Mouse (Mus musculus): ENCODE results near the gene Azin2. TPM values are rescaled to one million over a fixed set of nuclear protein-coding genes. Genes with fewer than 3 reads are reported as not detected.

The Azin2 gene
- polyA plus RNA-seq, 1 experiment from 2014 or later: 20.1 TPM

GRCm38 (mm10) chr4:128889752-128890630 lies 72.3 kb downstream of the Azin2 start:
- 91% methylated on average over 12 of the region's 12 CpGs for WGBS
- Histone ChIP-seq H3K9ac (no peak overlapping the region), H3K4me3 (replicated peaks; ENCODE audit: low read length) (no peak overlapping the region), H3K4me2 (replicated peaks) (no peak overlapping the region), H3K27me3 (ENCODE audit: control insufficient read depth, insufficient read depth, low read length) (no peaks in the 10 kb centered on the region), H3K36me3 (replicated peaks; ENCODE audit: control insufficient read depth, insufficient read depth) (0 out of 2 replicates have a peak, but pooled peaks cover 3% of the 10 kb centered on the region), H3K4me1 (replicated peaks; ENCODE audit: control insufficient read depth, insufficient read depth, low read length) (peaks cover 36% of the 10 kb centered on the region), H3K9me3 (ENCODE audit: control insufficient read depth, low read length) (no peaks in the 10 kb centered on the region), H3K27ac (no peak overlapping the region)
- DNase-seq (ENCODE audit: low spot score) (no peak), ATAC-seq (ENCODE audit: low FRiP score) (no peak)

DNA sequence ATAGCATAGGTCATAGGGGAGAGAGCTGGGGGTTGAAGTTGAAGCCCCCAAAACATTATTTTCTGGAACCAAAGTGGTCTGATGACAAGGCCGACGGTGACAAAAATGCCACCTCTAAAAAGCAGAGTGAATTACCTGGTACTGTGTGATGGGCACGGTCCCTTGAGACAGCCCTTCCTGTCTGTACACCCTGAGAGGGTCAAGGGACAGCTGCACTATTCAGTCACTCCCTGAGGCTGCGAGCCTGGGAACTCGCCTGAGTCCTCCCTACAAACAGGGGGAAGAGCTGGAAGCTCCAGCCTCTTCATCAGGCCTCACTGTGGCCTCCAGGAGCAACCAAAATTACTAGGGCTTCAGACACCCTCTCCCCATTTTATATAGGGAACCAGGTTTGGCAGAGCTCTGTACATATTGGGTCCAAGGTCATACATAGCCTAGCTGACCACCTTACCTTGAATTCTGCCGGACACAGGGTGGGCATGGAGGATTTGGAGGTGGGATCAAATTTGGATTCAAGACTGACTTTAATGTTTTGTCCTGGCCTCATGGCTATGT lies 73.7 kb downstream of the Azin2 start:
- DNase-seq (ENCODE audit: low spot score) (no peak), ATAC-seq (ENCODE audit: low FRiP score) (no peak)
- Histone ChIP-seq H3K4me1 (replicated peaks; ENCODE audit: control insufficient read depth, insufficient read depth, low read length) (peaks cover 40% of the 10 kb centered on the region), H3K27me3 (ENCODE audit: control insufficient read depth, insufficient read depth, low read length) (no peaks in the 10 kb centered on the region), H3K27ac (no peak overlapping the region), H3K4me2 (replicated peaks) (0 out of 2 replicates have a peak overlapping the region, but pooled peaks have one; percentile 25), H3K9ac (no peak overlapping the region), H3K4me3 (replicated peaks; ENCODE audit: low read length) (no peak overlapping the region), H3K36me3 (replicated peaks; ENCODE audit: control insufficient read depth, insufficient read depth) (0 out of 2 replicates have a peak, but pooled peaks cover 3% of the 10 kb centered on the region), H3K9me3 (ENCODE audit: control insufficient read depth, low read length) (no peaks in the 10 kb centered on the region)
- 89% methylated on average over 6 of the region's 6 CpGs for WGBS

DNA sequence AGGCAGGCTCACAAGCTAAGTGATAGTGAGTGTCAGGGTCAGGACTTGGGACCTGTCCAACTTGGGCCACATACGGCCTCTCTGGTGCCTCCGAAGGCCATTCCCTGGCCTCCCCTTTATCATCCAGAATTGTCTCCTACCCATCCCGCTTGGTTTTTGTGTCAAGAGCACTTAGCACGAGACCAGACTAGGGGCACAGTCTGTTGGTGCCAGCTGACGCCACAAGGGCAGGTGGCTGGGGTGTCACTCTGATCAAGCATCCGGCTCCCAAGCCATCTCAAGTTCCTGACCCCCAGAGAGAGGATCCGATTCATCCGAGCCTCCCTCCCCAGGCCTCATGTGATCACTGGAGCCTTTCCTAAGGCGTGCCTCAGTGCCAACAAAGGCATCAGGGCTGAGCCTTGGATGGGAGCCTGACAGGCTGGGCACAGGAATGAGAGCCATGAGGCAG lies 74.6 kb downstream of the Azin2 start:
- Histone ChIP-seq H3K4me2 (replicated peaks) (peak overlapping the region; percentile 25; the same call in 1 of the 2 replicates), H3K4me1 (replicated peaks; ENCODE audit: control insufficient read depth, insufficient read depth, low read length) (peaks cover 40% of the 10 kb centered on the region), H3K27me3 (ENCODE audit: control insufficient read depth, insufficient read depth, low read length) (no peaks in the 10 kb centered on the region), H3K4me3 (replicated peaks; ENCODE audit: low read length) (no peak overlapping the region), H3K9me3 (ENCODE audit: control insufficient read depth, low read length) (no peaks in the 10 kb centered on the region), H3K36me3 (replicated peaks; ENCODE audit: control insufficient read depth, insufficient read depth) (0 out of 2 replicates have a peak, but pooled peaks cover 3% of the 10 kb centered on the region), H3K27ac (peak overlapping the region; percentile 21; the same call in 1 of the 2 replicates), H3K9ac (0 out of 2 replicates have a peak overlapping the region, but pooled peaks have one; percentile 14)
- DNase-seq (ENCODE audit: low spot score): no peak
- no peak for ATAC-seq (ENCODE audit: low FRiP score)
- WGBS: 23% methylated on average over 9 of the region's 9 CpGs

DNA sequence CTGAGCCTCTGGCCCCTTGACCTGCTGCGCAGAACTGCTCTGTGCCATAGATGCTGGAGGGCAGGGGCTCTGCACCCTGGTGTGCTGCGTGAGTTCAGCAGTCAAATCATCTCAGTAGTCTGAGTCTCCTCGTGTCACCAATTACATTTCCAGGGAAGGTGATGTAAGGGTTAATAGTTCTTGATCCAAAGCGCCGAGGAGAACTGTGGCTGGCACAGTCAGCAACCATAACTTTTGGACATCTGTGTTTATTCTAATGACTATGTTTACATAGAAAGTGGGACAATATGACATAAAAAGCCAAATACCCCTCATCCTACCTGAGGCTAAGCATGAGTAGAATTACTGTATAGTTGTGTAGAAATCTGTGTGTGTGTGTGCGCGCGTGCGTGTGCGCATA lies 75.2 kb downstream of the Azin2 start:
- Histone ChIP-seq H3K9ac (no peak overlapping the region; the same call in 1 of the 2 replicates), H3K27me3 (ENCODE audit: control insufficient read depth, insufficient read depth, low read length) (no peaks in the 10 kb centered on the region), H3K4me1 (replicated peaks; ENCODE audit: control insufficient read depth, insufficient read depth, low read length) (peaks cover 40% of the 10 kb centered on the region), H3K4me2 (replicated peaks) (peak overlapping the region; percentile 25), H3K36me3 (replicated peaks; ENCODE audit: control insufficient read depth, insufficient read depth) (0 out of 2 replicates have a peak, but pooled peaks cover 3% of the 10 kb centered on the region), H3K27ac (peak overlapping the region; percentile 21; the same call in 1 of the 2 replicates), H3K9me3 (ENCODE audit: control insufficient read depth, low read length) (no peaks in the 10 kb centered on the region), H3K4me3 (replicated peaks; ENCODE audit: low read length) (no peak overlapping the region)
- ATAC-seq (ENCODE audit: low FRiP score) (no peak), DNase-seq (ENCODE audit: low spot score) (no peak)
- WGBS: 61% methylated on average over 10 of the region's 10 CpGs

GRCm38 (mm10) chr4:128886571-128886970 lies 75.7 kb downstream of the Azin2 start:
- Histone ChIP-seq H3K9ac (no peak overlapping the region; the same call in 1 of the 2 replicates), H3K4me1 (replicated peaks; ENCODE audit: control insufficient read depth, insufficient read depth, low read length) (peaks cover 40% of the 10 kb centered on the region), H3K9me3 (ENCODE audit: control insufficient read depth, low read length) (no peaks in the 10 kb centered on the region), H3K4me3 (replicated peaks; ENCODE audit: low read length) (no peak overlapping the region), H3K27me3 (ENCODE audit: control insufficient read depth, insufficient read depth, low read length) (no peaks in the 10 kb centered on the region), H3K36me3 (replicated peaks; ENCODE audit: control insufficient read depth, insufficient read depth) (0 out of 2 replicates have a peak, but pooled peaks cover 3% of the 10 kb centered on the region), H3K4me2 (replicated peaks) (peak overlapping the region; percentile 25), H3K27ac (0 out of 2 replicates have a peak overlapping the region, but pooled peaks have one; percentile 21)
- DNase-seq (ENCODE audit: low spot score): no peak
- WGBS: 31% methylated on average over 5 of the region's 5 CpGs
- ATAC-seq (ENCODE audit: low FRiP score): no peak

- no peak for DNase-seq (ENCODE audit: low spot score)
- Histone ChIP-seq H3K4me2 (replicated peaks) (peak overlapping the region; percentile 88), H3K27me3 (ENCODE audit: control insufficient read depth, insufficient read depth, low read length) (no peaks in the 10 kb centered on the region), H3K27ac (no peak overlapping the region), H3K4me3 (replicated peaks; ENCODE audit: low read length) (no peak overlapping the region), H3K36me3 (replicated peaks; ENCODE audit: control insufficient read depth, insufficient read depth) (0 out of 2 replicates have a peak, but pooled peaks cover 3% of the 10 kb centered on the region), H3K9ac (no peak overlapping the region), H3K9me3 (ENCODE audit: control insufficient read depth, low read length) (no peaks in the 10 kb centered on the region), H3K4me1 (replicated peaks; ENCODE audit: control insufficient read depth, insufficient read depth, low read length) (peaks cover 35% of the 10 kb centered on the region)
- WGBS: 96% methylated on average over 8 of the region's 8 CpGs
- no peak for ATAC-seq (ENCODE audit: low FRiP score)
Observed at GRCm38 (mm10) chr4:128885540-128885939, 76.7 kb downstream of the Azin2 start.

GRCm38 (mm10) chr4:128884711-128885095 lies 77.5 kb downstream of the Azin2 start:
- peak overlapping the region; percentile 88 for H3K4me2 ChIP-seq (replicated peaks)
- 57% methylated on average over 5 of the region's 5 CpGs for WGBS
- no peaks in the 10 kb centered on the region for H3K9me3 ChIP-seq (ENCODE audit: control insufficient read depth, low read length)
- no peaks in the 10 kb centered on the region for H3K27me3 ChIP-seq (ENCODE audit: control insufficient read depth, insufficient read depth, low read length)
- 0 out of 2 replicates have a peak, but pooled peaks cover 3% of the 10 kb centered on the region for H3K36me3 ChIP-seq (replicated peaks; ENCODE audit: control insufficient read depth, insufficient read depth)
- ATAC-seq (ENCODE audit: low FRiP score) (no peak), DNase-seq (ENCODE audit: low spot score) (no peak)
- peak overlapping the region; percentile 88 for H3K4me3 ChIP-seq (replicated peaks; ENCODE audit: low read length)
- peak overlapping the region; percentile 84; the same call in 1 of the 2 replicates for H3K27ac ChIP-seq
- H3K4me1 ChIP-seq (replicated peaks; ENCODE audit: control insufficient read depth, insufficient read depth, low read length): peaks cover 32% of the 10 kb centered on the region
- H3K9ac ChIP-seq: peak overlapping the region; percentile 86

DNA sequence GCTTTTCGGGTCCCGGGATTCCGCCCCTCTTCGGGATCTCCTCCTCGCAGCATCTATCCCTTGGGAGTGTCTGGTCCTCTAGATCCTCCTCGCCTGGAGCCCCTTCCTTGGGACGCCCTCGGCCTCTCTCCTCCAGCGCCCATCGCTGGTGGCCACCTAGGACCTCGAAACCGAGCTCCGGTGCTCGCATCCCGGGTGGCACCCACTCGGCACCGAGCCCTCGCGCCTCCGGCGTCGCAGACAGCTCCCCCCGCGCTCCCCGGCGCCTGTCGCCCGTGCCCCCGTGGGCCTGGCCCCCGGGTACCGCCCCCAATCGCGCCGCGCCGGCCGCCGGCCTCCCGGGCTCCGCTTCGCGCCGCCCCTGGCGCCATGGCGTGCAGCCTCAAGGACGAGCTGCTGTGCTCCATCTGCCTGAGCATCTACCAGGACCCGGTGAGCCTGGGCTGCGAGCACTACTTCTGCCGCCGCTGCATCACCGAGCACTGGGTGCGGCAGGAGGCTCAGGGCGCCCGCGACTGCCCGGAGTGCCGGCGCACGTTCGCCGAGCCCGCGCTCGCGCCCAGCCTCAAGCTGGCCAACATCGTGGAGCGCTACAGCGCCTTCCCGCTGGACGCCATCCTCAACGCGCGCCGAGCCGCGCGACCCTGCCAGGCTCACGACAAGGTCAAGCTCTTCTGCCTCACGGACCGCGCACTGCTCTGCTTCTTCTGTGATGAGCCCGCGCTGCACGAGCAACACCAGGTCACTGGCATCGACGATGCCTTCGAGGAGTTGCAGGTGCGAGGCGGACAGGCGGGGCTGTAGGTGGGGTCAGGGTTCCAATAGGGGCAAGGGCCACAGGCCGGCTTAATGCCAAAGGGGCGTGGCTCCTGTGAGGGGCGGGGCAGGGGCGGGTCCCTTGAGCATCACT lies 78.2 kb downstream of the Azin2 start:
- peak overlapping the region; percentile 88 for H3K4me3 ChIP-seq (replicated peaks; ENCODE audit: low read length)

More for the DNA sequence above, 78.2 kb downstream of the Azin2 start:
- no peak for DNase-seq (ENCODE audit: low spot score)
- Histone ChIP-seq H3K27me3 (ENCODE audit: control insufficient read depth, insufficient read depth, low read length) (no peaks in the 10 kb centered on the region), H3K36me3 (replicated peaks; ENCODE audit: control insufficient read depth, insufficient read depth) (0 out of 2 replicates have a peak, but pooled peaks cover under 1% of the 10 kb centered on the region), H3K4me2 (replicated peaks) (peak overlapping the region; percentile 88), H3K9ac (peak overlapping the region; percentile 86), H3K9me3 (ENCODE audit: control insufficient read depth, low read length) (no peaks in the 10 kb centered on the region), H3K27ac (peak overlapping the region; percentile 84), H3K4me1 (replicated peaks; ENCODE audit: control insufficient read depth, insufficient read depth, low read length) (peaks cover 38% of the 10 kb centered on the region)
- under 1% methylated on average over 84 of the region's 94 CpGs for WGBS
- peak; percentile 40 for ATAC-seq (ENCODE audit: low FRiP score)
